Mouse (Mus musculus) liver, embryonic 13.5 days (tissue): ENCODE data around the gene Cdkl2. TPM values are rescaled to one million over a fixed set of nuclear protein-coding genes. Genes with fewer than 3 reads are reported as not detected.

Experiments
- ATAC-seq: fragments of 200-750 bp; cut with Nextera tagmentation; 2 replicates; pipeline ENCODE4 v1.8.0; 2017; ENCODE audit warnings: low read depth, mild to moderate bottlenecking, moderate number of reproducible peaks, moderate library complexity
- DNase-seq: peaks from one replicate; pipeline ENCODE4 v3.0.0; 2022
- H3K27ac ChIP-seq: fragments of 300-500 bp; sonication (generic); 2 replicates; pipeline ENCODE4 v1.5.1; 2015; ENCODE audit warnings: moderate library complexity, mild to moderate bottlenecking, inconsistent platforms
- H3K27me3 ChIP-seq: fragments of 300-500 bp; sonication (generic); 2 replicates; pipeline ENCODE4 v1.6.1; 2015; ENCODE audit warnings: mild to moderate bottlenecking, inconsistent platforms
- H3K36me3 ChIP-seq: fragments of 300-500 bp; sonication (generic); 2 replicates; pipeline ENCODE4 v1.6.1; 2015; ENCODE audit warnings: mild to moderate bottlenecking, inconsistent platforms
- H3K4me1 ChIP-seq: fragments of 300-500 bp; sonication (generic); replicated peaks from 2 replicates; pipeline ENCODE4 v1.6.1; 2015; ENCODE audit warnings: inconsistent platforms
- H3K4me2 ChIP-seq: fragments of 300-500 bp; sonication (generic); 2 replicates; pipeline ENCODE4 v1.6.1; 2015; ENCODE audit warnings: inconsistent platforms, mild to moderate bottlenecking, moderate library complexity
- H3K4me3 ChIP-seq: fragments of 300-500 bp; sonication (generic); replicated peaks from 2 replicates; pipeline ENCODE4 v1.5.1; 2015; ENCODE audit warnings: mild to moderate bottlenecking, inconsistent platforms
- H3K9ac ChIP-seq: fragments of 300-500 bp; sonication (generic); 2 replicates; pipeline ENCODE4 v1.6.1; 2015; ENCODE audit warnings: mild to moderate bottlenecking, inconsistent platforms
- H3K9me3 ChIP-seq: fragments of 300-500 bp; sonication (generic); replicated peaks from 2 replicates; pipeline ENCODE4 v1.6.1; 2016; ENCODE audit warnings: inconsistent platforms
- WGBS: fragments of 180-500 bp; shearing (Covaris S2); methylation state at CpG from one replicate; pipeline ENCODE4 v1.1.7; 2015; ENCODE audit not compliant: insufficient replicate concordance; 5-methylcytosine and 5-hydroxymethylcytosine counted together
- polyA plus RNA-seq: library from polyadenylated mRNA; unstranded; fragments of >200 nt; fragmentation: Nextera tagmentation; extraction: Ambion mirVana; gene quantifications from 2 replicates; pipeline ENCODE4 v1.2.1, GENCODE M21; 2015

Cdkl2 gene
- polyA plus RNA-seq, 1 experiment from 2014 or later = 0.21 TPM

- Histone ChIP-seq H3K9me3 (no peaks in the 10 kb centered on the region), H3K36me3 (peaks cover 15% of the 10 kb centered on the region), H3K27me3 (no peaks in the 10 kb centered on the region), H3K27ac (no peak overlapping the region; the same call in 1 of the 2 replicates), H3K4me1 (peaks cover 42% of the 10 kb centered on the region), H3K9ac (peak overlapping the region; percentile 11; the same call in 1 of the 2 replicates), H3K4me2 (peak overlapping the region; percentile 32), H3K4me3 (no peak overlapping the region)
- WGBS = 27% methylated on average over 14 of the region's 14 CpGs
- no peak for DNase-seq
- ATAC-seq = peak; percentile 82
These were observed 30.4 kb upstream of the Cdkl2 start for GRCm38 (mm10) chr5:92074061-92074460.

GRCm38 (mm10) chr5:92063192-92063591 is 19.5 kb upstream of the Cdkl2 start:
- DNase-seq (no peak), ATAC-seq (no peak)
- Histone ChIP-seq H3K9ac (no peak overlapping the region), H3K36me3 (peaks cover 56% of the 10 kb centered on the region), H3K4me3 (no peak overlapping the region), H3K27ac (no peak overlapping the region), H3K27me3 (no peaks in the 10 kb centered on the region), H3K4me1 (peaks cover 4% of the 10 kb centered on the region; the same call in 1 of the 2 replicates), H3K9me3 (no peaks in the 10 kb centered on the region), H3K4me2 (no peak overlapping the region)
- 82% methylated on average over 2 of the region's 2 CpGs for WGBS

GRCm38 (mm10) chr5:92052866-92053265 is 9.2 kb upstream of the Cdkl2 start:
- H3K36me3 ChIP-seq = peaks cover 49% of the 10 kb centered on the region
- DNase-seq = no peak
- WGBS = 76% methylated on average over 6 of the region's 6 CpGs

GRCm38 (mm10) chr5:92050419-92050818 is 6.7 kb upstream of the Cdkl2 start:
- WGBS = 74% methylated on average over 3 of the region's 3 CpGs
- Histone ChIP-seq H3K27me3 (no peaks in the 10 kb centered on the region), H3K36me3 (peaks cover 26% of the 10 kb centered on the region), H3K9me3 (no peaks in the 10 kb centered on the region), H3K27ac (no peak overlapping the region), H3K9ac (no peak overlapping the region), H3K4me3 (no peak overlapping the region), H3K4me2 (no peak overlapping the region), H3K4me1 (no peaks in the 10 kb centered on the region)
- ATAC-seq (no peak), DNase-seq (no peak)

More at GRCm38 (mm10) chr5:92052866-92053265, 9.2 kb upstream of the Cdkl2 start:
- Histone ChIP-seq H3K4me3 (no peak overlapping the region), H3K9me3 (no peaks in the 10 kb centered on the region), H3K4me2 (no peak overlapping the region), H3K9ac (no peak overlapping the region), H3K4me1 (no peaks in the 10 kb centered on the region), H3K27me3 (no peaks in the 10 kb centered on the region), H3K27ac (no peak overlapping the region; the same call in 1 of the 2 replicates)
- no peak for ATAC-seq

GRCm38 (mm10) chr5:92042377-92043348 is 1.0 kb downstream of the Cdkl2 start:
- Histone ChIP-seq H3K9ac (peak overlapping the region; percentile 69), H3K9me3 (no peaks in the 10 kb centered on the region), H3K4me2 (peak overlapping the region; percentile 88), H3K27me3 (peaks cover 26% of the 10 kb centered on the region), H3K4me1 (peaks cover 12% of the 10 kb centered on the region), H3K4me3 (peak overlapping the region; percentile 72), H3K27ac (no peak overlapping the region), H3K36me3 (no peaks in the 10 kb centered on the region)
- under 1% methylated on average over 68 of the region's 68 CpGs for WGBS
- DNase-seq (peak; percentile 94), ATAC-seq (peak; percentile 100)

- Histone ChIP-seq H3K4me1 (no peaks in the 10 kb centered on the region), H3K9me3 (no peaks in the 10 kb centered on the region), H3K27ac (no peak overlapping the region), H3K4me3 (no peak overlapping the region), H3K27me3 (no peaks in the 10 kb centered on the region), H3K4me2 (no peak overlapping the region), H3K9ac (no peak overlapping the region), H3K36me3 (no peaks in the 10 kb centered on the region)
- DNase-seq (no peak), ATAC-seq (no peak)
- WGBS = 18% methylated on average over 2 of the region's 2 CpGs
These were observed 23.7 kb downstream of the Cdkl2 start for GRCm38 (mm10) chr5:92019960-92020359.

- ATAC-seq = no peak
- WGBS = 50% methylated on average over 7 of the region's 7 CpGs
These were observed 31.9 kb downstream of the Cdkl2 start for GRCm38 (mm10) chr5:92011756-92012155.

GRCm38 (mm10) chr5:92009827-92010226 is 33.9 kb downstream of the Cdkl2 start:
- Histone ChIP-seq H3K4me2 (no peak overlapping the region), H3K9me3 (no peaks in the 10 kb centered on the region), H3K9ac (no peak overlapping the region), H3K27me3 (no peaks in the 10 kb centered on the region), H3K27ac (no peak overlapping the region), H3K36me3 (no peaks in the 10 kb centered on the region), H3K4me3 (no peak overlapping the region), H3K4me1 (peaks cover 4% of the 10 kb centered on the region; the same call in 1 of the 2 replicates)
- ATAC-seq = peak; percentile 55
- WGBS = 16% methylated on average over 2 of the region's 2 CpGs
- no peak for DNase-seq

More at GRCm38 (mm10) chr5:92011756-92012155, 31.9 kb downstream of the Cdkl2 start:
- Histone ChIP-seq H3K4me1 (peaks cover 4% of the 10 kb centered on the region; the same call in 1 of the 2 replicates), H3K27me3 (no peaks in the 10 kb centered on the region), H3K9me3 (no peaks in the 10 kb centered on the region), H3K4me3 (no peak overlapping the region), H3K36me3 (no peaks in the 10 kb centered on the region), H3K27ac (no peak overlapping the region), H3K9ac (no peak overlapping the region), H3K4me2 (no peak overlapping the region)
- no peak for DNase-seq

- Histone ChIP-seq H3K27me3 (no peaks in the 10 kb centered on the region), H3K9ac (no peak overlapping the region), H3K27ac (no peak overlapping the region), H3K4me3 (no peak overlapping the region), H3K4me1 (no peaks in the 10 kb centered on the region), H3K36me3 (no peaks in the 10 kb centered on the region), H3K9me3 (peaks cover 4% of the 10 kb centered on the region), H3K4me2 (no peak overlapping the region)
- no peak for DNase-seq
- ATAC-seq = no peak
- 48% methylated on average over 2 of the region's 2 CpGs for WGBS
These were observed 40.7 kb downstream of the Cdkl2 start for GRCm38 (mm10) chr5:92003011-92003410.

- Histone ChIP-seq H3K9me3 (peaks cover 4% of the 10 kb centered on the region), H3K27me3 (no peaks in the 10 kb centered on the region), H3K4me2 (no peak overlapping the region), H3K4me1 (no peaks in the 10 kb centered on the region), H3K9ac (no peak overlapping the region), H3K36me3 (no peaks in the 10 kb centered on the region), H3K27ac (no peak overlapping the region), H3K4me3 (no peak overlapping the region)
- WGBS = 16% methylated on average over 2 of the region's 2 CpGs
- ATAC-seq = peak; percentile 48; the same call in 1 of the 2 replicates
- DNase-seq = no peak
These were observed 42.9 kb downstream of the Cdkl2 start for GRCm38 (mm10) chr5:92000770-92001169.

GRCm38 (mm10) chr5:91994546-91994945 is 49.1 kb downstream of the Cdkl2 start:
- H3K9ac ChIP-seq = no peak overlapping the region
- H3K4me2 ChIP-seq = no peak overlapping the region
- H3K4me1 ChIP-seq = no peaks in the 10 kb centered on the region
- no peak for ATAC-seq
- no peaks in the 10 kb centered on the region for H3K27me3 ChIP-seq
- DNase-seq = no peak
- no peaks in the 10 kb centered on the region for H3K36me3 ChIP-seq
- H3K27ac ChIP-seq = no peak overlapping the region
- 66% methylated on average over 13 of the region's 13 CpGs for WGBS
- peaks cover 4% of the 10 kb centered on the region for H3K9me3 ChIP-seq
- H3K4me3 ChIP-seq = no peak overlapping the region
